Mouse (Mus musculus): ENCODE data around the gene Aldh9a1.

- TF ChIP-seq CTCF (IDR thresholded peaks at IDR 0.05) = no peak
- no peak for TF ChIP-seq EP300 (IDR thresholded peaks at IDR 0.05)
These were observed 35.8 kb downstream of the Aldh9a1 start for GRCm38 (mm10) chr1:167385636-167386035.

Measured in lung, postnatal 0 days (tissue).